Mouse (Mus musculus): Measurements from ENCODE around the gene Lama5.

The Lama5 gene

DNA sequence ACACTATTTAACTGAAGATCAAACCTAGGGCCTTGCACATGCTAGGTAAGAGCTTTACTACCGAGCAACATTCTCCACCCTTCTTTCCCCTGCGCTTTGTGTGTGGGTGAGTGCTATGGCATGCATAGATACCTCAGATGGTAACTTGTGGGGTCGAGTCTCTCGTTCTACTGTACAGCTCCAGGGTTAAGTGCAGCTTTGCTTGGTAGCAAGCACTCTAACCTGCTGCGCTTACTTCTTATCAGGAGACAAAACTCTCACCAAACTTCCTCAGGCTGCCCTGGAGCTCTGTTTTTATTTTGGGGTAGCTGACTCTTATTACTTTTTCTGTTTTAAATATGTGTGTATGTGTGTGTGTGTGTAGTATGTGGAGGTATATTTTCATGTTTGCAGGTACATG, 90.2 kb downstream of the Lama5 start:
- DNase-seq, result no peak

DNA sequence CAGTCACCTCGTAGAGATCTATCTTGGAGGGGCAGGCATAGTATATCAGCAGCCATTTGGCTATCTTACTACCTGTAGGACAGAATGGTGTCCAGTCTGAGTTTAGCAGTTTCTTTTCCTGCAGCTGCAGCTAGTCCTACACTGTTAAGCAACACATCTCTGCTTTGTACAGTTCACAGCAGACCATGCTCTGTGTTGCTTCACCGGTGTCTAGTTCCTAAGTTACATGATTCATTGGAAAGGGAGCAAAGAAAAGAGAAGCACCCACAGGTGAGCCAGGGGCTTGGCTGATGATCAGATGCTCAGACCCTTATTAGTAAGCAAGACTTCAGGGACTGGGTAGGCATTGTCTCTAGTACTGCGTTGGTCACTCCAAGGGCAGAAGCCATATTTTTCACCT, 91.7 kb downstream of the Lama5 start:
- no peak for DNase-seq

DNA sequence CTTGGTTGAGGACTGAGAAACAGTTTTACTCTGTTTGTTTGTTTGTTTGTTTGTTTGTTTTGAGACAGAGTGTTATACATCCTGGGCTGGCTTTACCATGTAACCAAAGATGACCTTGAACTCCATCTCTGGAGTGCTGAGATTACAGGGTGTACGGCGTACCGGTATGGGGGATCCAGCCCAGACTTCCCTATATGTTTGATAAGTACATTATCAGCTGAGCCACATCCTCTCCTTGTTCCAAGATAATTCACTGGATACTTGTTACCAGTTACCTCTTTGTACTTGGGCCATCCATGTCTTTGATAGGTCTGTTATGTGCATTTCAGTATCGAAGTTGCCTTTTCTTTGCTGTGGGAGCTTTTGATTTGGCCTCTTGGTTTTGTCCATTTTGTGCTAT, 92.4 kb downstream of the Lama5 start:
- no peak for DNase-seq

DNA sequence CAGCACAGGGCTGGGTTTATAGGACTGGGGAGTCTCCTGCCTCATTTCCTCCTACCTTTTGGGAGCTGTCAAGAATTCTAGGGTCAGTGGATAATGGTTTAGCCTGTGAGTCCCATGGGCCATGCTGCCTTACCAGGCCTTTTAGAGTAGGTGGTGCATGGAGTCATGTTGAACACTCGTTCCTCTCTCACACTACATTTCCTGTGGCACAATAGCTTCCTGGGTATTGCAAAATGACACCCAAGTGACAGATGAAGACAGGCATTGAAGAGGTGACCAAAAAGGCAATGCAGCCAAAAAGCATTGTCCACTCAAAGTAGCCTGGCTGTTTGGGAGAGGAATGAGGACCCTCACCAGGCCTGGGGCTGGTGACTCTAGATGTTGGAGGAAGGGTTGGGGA, 98.0 kb downstream of the Lama5 start:
- DNase-seq, result no peak
